In the genomic region with DNA sequence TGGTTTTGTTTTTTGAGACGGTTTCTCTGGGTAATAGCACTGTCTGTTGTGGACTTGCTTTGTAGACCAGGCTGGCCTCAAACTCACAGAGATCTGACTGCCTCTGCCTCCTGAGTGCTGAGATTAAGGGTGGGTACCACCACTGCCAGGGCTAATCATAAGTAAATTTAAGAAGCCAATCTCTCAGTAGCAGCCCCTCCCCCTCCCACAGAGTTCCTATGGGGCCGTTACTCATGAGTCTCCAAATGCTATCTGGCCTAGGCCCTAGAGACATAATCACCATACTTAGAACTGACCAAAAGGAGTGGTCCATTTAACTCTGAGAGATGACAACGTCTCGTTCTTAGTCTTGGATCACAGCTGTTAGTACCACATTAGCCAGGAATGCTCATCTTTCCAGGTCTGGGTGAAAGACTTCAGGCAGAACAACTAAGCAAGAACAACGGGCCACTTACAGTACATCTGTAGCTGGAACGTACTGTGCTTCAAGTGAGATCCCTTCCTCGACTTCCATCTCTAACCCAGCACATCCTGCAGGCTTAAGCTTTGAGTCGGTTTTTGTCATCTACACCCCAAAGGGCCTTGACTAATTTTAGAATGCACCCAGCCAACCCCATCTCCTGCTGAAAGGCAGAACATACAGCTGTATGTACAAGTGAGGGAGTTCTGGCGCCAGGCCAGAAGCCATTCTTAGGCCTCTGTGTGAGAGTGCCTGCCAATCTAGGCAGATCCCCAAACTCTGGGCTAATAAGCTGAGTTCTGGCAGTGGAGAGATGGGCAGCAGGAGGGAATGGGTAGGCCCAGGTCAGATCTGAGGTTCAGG, we compare ENCODE assay signal across 8 mouse cellular contexts.
DNase-seq lines count a peak whose midpoint lies in the region; ATAC-seq lines count a peak whose summit lies in the region.

No protein-coding gene starts in this region.

- no peaks in the 10 kb centered on the region for H3K36me3 ChIP-seq in midbrain, embryonic 14.5 days (ENCODE audit: control insufficient read depth, insufficient read depth, low read length)
- no peaks in the 10 kb centered on the region for H3K36me3 ChIP-seq in midbrain, embryonic 11.5 days (ENCODE audit: control insufficient read depth, insufficient read depth, low read length)
- no peaks in the 10 kb centered on the region for H3K36me3 ChIP-seq in forebrain, embryonic 16.5 days (ENCODE audit: control insufficient read depth, insufficient read depth)

- peak; percentile 32; the same call in 1 of the 2 replicates for ATAC-seq in midbrain, embryonic 14.5 days (ENCODE audit: low FRiP score, low TSS enrichment)
- no peak for ATAC-seq in midbrain, embryonic 11.5 days (ENCODE audit: low FRiP score)
- peak; percentile 76 for ATAC-seq in forebrain, embryonic 16.5 days
- ATAC-seq in megakaryocyte, adult 5-6 weeks (ENCODE audit: poor library complexity, severe bottlenecking), result no peak

- no peaks in the 10 kb centered on the region for H3K4me1 ChIP-seq in midbrain, embryonic 14.5 days (ENCODE audit: control insufficient read depth, insufficient read depth, low read length)
- peaks cover 2% of the 10 kb centered on the region; the same call in 1 of the 2 replicates for H3K4me1 ChIP-seq in midbrain, embryonic 11.5 days (ENCODE audit: control insufficient read depth, insufficient read depth, low read length)
- H3K4me1 ChIP-seq in forebrain, embryonic 16.5 days (replicated peaks; ENCODE audit: control insufficient read depth, insufficient read depth, low read length), result peaks cover 19% of the 10 kb centered on the region

- no peaks in the 10 kb centered on the region for H3K27me3 ChIP-seq in midbrain, embryonic 14.5 days (ENCODE audit: control insufficient read depth, insufficient read depth, low read length)
- H3K27me3 ChIP-seq in midbrain, embryonic 11.5 days (ENCODE audit: control insufficient read depth, insufficient read depth, low read length), result no peaks in the 10 kb centered on the region
- no peaks in the 10 kb centered on the region for H3K27me3 ChIP-seq in forebrain, embryonic 16.5 days (replicated peaks; ENCODE audit: control insufficient read depth, insufficient read depth, low read length)

- no peaks in the 10 kb centered on the region for H3K9me3 ChIP-seq in midbrain, embryonic 14.5 days (ENCODE audit: control insufficient read depth, low read length)
- no peaks in the 10 kb centered on the region for H3K9me3 ChIP-seq in midbrain, embryonic 11.5 days (ENCODE audit: control insufficient read depth, low read length)
- H3K9me3 ChIP-seq in forebrain, embryonic 16.5 days (ENCODE audit: control insufficient read depth, low read length), result no peaks in the 10 kb centered on the region

- 63% methylated on average over 9 of the region's 9 CpGs for WGBS in midbrain, embryonic 14.5 days
- WGBS in midbrain, embryonic 11.5 days, result 83% methylated on average over 9 of the region's 9 CpGs
- 55% methylated on average over 9 of the region's 9 CpGs for WGBS in forebrain, embryonic 16.5 days

- H3K4me2 ChIP-seq in midbrain, embryonic 14.5 days (ENCODE audit: low read length), result no peak overlapping the region
- no peak overlapping the region for H3K4me2 ChIP-seq in midbrain, embryonic 11.5 days
- H3K4me2 ChIP-seq in forebrain, embryonic 16.5 days (ENCODE audit: low read length), result no peak overlapping the region

- DNase-seq in adrenal gland, postnatal 14 days, result peak; percentile 65
- DNase-seq in adrenal gland, adult 8-10 months, result no peak
- peak; percentile 78 for DNase-seq in midbrain, embryonic 14.5 days
- no peak for DNase-seq in midbrain, embryonic 11.5 days (ENCODE audit: low spot score, missing footprints)
- peak; percentile 43 to 50 for DNase-seq in layer of hippocampus, postnatal 10 days (ENCODE audit: low spot score in 2 of 2)
- DNase-seq in right cerebral cortex, postnatal 36 days (ENCODE audit: low spot score in 2 of 2), result peak; percentile 21 to 25

- H3K27ac ChIP-seq in midbrain, embryonic 14.5 days (replicated peaks; ENCODE audit: low read depth, low read length), result no peak overlapping the region
- no peak overlapping the region for H3K27ac ChIP-seq in midbrain, embryonic 11.5 days (ENCODE audit: low read depth, low read length)
- H3K27ac ChIP-seq in forebrain, embryonic 16.5 days (ENCODE audit: low read length), result no peak overlapping the region

- H3K4me3 ChIP-seq in midbrain, embryonic 14.5 days (replicated peaks; ENCODE audit: low read depth, low read length), result no peak overlapping the region
- H3K4me3 ChIP-seq in midbrain, embryonic 11.5 days (ENCODE audit: low read depth, low read length), result no peak overlapping the region
- no peak overlapping the region for H3K4me3 ChIP-seq in forebrain, embryonic 16.5 days (replicated peaks; ENCODE audit: low read length)

- H3K9ac ChIP-seq in midbrain, embryonic 14.5 days (replicated peaks; ENCODE audit: low read length), result no peak overlapping the region
- H3K9ac ChIP-seq in midbrain, embryonic 11.5 days (ENCODE audit: low read length), result no peak overlapping the region
- no peak overlapping the region for H3K9ac ChIP-seq in forebrain, embryonic 16.5 days (replicated peaks; ENCODE audit: low read depth, low read length)

Comparison
In these comparisons a context has a peak if more than half of its experiments do, and no peak if none do; other contexts are left out.
1. DNase-seq: peak in adrenal gland, postnatal 14 days (single experiment), midbrain, embryonic 14.5 days (single experiment), layer of hippocampus, postnatal 10 days (2 of 2) and right cerebral cortex, postnatal 36 days (2 of 2); none in adrenal gland, adult 8-10 months (single experiment) and midbrain, embryonic 11.5 days (single experiment).
2. ATAC-seq: peak in midbrain, embryonic 14.5 days (single experiment) and forebrain, embryonic 16.5 days (single experiment); none in midbrain, embryonic 11.5 days (single experiment) and megakaryocyte, adult 5-6 weeks (single experiment).